Mouse (Mus musculus) ovary, adult 10 weeks (tissue): ENCODE data around the gene Scn1b. TPM values are rescaled to one million over a fixed set of nuclear protein-coding genes. Genes with fewer than 3 reads are reported as not detected.

ENCODE experiments used
- polyA plus RNA-seq: library from polyadenylated mRNA; stranded (reverse); fragments of 350-450 nt; fragmentation: Illumina TruSeq; extraction: RNeasy Lipid Tissue Mini Kit (QIAGEN cat#74804); gene quantifications from one replicate; pipeline ENCODE4 v1.2.3, GENCODE M21; 2014

The Scn1b gene
- polyA plus RNA-seq = 0.48 TPM

DNA sequence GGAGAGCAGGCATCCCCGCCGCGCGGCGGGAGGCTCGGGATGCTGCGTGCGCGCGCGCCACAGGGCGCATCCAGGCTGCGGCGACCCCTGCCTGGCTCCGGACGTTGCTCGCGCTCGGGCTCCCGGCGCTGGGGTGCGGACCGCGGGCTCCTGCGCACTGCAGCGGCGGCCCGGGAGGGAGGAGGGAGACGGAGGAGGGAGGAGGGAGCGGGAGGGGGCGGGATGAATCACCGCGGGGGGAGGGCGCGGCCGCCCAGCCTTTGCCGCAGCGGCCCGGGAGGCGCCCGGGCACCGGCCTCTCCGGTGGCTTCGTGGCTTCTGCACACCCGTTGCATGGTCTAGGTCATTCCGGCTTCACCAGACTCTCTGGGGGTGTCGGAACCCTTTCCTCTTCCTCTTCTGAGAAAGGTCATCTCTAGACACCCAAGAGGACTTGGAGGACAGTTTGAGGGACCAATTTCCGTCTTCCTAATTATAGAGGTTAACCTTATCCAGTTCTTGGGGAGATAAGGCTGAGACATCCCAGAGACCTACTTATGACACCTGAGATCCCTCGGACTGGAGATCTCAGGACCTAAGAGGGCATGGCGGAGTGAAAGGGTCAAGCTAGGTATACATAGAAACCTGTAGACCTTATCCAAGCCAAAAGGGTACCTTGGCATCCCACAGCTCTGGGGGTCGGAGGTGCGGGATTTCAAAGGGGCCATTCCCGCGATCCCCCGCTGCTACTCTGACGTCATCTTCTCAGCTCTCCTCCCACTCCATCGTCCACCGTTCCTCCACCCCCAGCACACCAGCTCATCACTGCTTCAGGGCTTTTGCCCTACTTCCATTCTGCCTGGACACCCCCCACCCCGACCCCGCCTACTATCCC, at the start of gene Scn1b:
TSS of gene Scn1b (minus strand) at position 153 of the 874 bp plus-strand sequence.

DNA sequence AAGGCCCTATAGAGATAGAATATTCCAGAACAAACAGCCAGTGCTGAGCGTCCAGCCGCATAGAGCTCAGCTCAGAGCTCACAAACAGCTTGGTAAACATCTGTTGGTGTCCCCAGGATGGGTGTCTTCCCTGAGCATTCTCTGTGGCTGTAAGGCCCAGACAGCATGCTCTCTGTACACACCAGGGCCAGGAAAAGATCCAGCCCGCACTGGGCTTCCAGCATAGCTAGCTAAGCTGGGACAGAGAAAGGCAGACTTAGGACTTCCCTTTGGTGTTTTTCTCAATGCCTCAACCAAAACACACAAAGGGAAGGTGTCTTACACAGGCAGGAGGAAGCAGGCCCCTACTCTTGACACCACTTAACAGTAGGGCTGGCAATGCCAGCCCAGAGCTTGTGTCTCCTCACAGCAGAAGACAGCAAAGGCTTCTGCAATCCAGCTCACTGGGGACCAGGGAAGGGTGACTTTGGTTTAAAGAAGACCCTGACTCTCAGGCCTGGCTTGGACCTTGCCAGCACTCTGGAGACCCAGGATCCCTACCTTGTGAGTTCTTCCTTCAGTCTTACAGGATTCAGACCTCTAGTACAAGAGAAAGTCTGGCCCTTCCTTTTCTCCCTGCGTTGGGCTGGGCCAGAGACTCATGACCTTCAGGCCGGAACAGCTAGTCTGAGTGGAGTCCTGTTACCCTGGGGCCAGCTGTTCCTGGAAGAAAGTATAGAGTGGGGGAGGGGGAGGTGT, 28.7 kb upstream of the Scn1b start, which contains the start of gene Gramd1a:
TSS of gene Gramd1a (minus strand) at position 601 of the 738 bp plus-strand sequence.

DNA sequence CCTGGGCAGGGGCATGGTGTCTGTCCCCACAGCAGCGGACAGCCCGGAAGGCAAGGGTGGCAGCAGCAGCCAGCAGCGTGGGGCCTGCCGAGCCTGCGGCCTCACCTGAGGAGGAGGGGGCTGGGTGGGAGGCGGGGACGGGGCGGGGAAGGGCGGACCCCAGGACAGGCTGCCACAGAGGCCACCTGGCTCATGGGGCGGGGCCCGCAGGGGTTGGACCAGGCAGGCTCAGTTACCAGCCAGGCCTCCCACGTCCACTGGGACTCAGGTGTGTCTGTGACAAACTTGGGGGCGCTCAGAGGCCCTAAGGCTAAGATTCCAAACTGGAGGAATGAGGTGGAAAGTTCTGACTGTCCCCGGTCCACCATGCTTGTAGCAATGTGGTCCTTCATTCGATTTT, 11.6 kb downstream of the Scn1b start, which contains the start of gene Hpn:
TSS of gene Hpn (minus strand) at position 109 of the 400 bp plus-strand sequence.

DNA sequence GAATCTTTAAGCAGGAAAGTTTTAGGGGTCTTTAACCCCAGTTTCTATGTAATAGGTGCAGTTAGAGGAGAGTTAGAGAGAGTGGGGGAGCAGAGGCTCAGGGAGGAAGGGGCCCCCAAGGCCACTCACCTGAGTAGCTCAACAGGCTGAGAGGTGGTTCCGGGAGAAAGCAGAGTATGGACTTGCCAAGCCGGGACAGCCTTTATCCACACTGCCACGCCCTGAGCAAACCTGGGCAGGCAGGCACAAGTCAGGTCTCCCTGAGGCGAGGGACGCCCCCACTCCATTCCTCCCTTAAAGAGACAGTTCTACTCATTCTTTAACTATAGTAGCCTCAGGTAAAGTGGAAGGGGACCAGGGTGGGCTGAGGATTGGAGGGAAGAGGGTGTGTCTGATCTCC, 50.3 kb downstream of the Scn1b start, which contains the start of gene Fxyd3:
TSS of gene Fxyd3 (minus strand) at position 213 of the 400 bp plus-strand sequence.

Other genes with a start within 250 kb of the Scn1b start
- 4.0 TPM for gene Cd22, start 246.7 kb downstream of the Scn1b start, polyA plus RNA-seq
- not detected for gene Mag, start 212.1 kb downstream of the Scn1b start, polyA plus RNA-seq
- gene Hamp2, start 202.3 kb downstream of the Scn1b start, polyA plus RNA-seq = not detected
- gene Hamp, start 183.0 kb downstream of the Scn1b start, polyA plus RNA-seq = not detected
- gene Usf2, start 170.2 kb downstream of the Scn1b start, polyA plus RNA-seq = 67.2 TPM
- gene Lsr, start 153.5 kb downstream of the Scn1b start, polyA plus RNA-seq = 1.8 TPM
- gene Fam187b, start 153.2 kb downstream of the Scn1b start, polyA plus RNA-seq = 0.71 TPM
- 6.0 TPM for gene Fxyd5, start 84.5 kb downstream of the Scn1b start, polyA plus RNA-seq
- not detected for gene Fxyd7, start 75.5 kb downstream of the Scn1b start, polyA plus RNA-seq
- 4.9 TPM for gene Fxyd1, start 69.8 kb downstream of the Scn1b start, polyA plus RNA-seq
- 0.43 TPM for gene Lgi4, start 67.7 kb downstream of the Scn1b start, polyA plus RNA-seq
- gene Fxyd3, start 50.3 kb downstream of the Scn1b start, polyA plus RNA-seq = 6.1 TPM
- not detected for gene Hpn, start 11.7 kb downstream of the Scn1b start, polyA plus RNA-seq
- gene Gramd1a, start 28.9 kb upstream of the Scn1b start, polyA plus RNA-seq = 4.4 TPM
- gene Scgb2b2, start 163.5 kb upstream of the Scn1b start, polyA plus RNA-seq = not detected
- gene Scgb1b2, start 164.8 kb upstream of the Scn1b start, polyA plus RNA-seq = not detected
- gene Scgb2b3, start 235.1 kb upstream of the Scn1b start, polyA plus RNA-seq = not detected
- gene Scgb1b3, start 248.6 kb upstream of the Scn1b start, polyA plus RNA-seq = not detected